Mouse (Mus musculus): Measurements from ENCODE around the gene Gm30191. TPM values are rescaled to one million over a fixed set of nuclear protein-coding genes. Genes with fewer than 3 reads are reported as not detected.

Gene Gm30191
- not detected in 2 replicates for polyA plus RNA-seq (2012; rRNA removed)

DNA sequence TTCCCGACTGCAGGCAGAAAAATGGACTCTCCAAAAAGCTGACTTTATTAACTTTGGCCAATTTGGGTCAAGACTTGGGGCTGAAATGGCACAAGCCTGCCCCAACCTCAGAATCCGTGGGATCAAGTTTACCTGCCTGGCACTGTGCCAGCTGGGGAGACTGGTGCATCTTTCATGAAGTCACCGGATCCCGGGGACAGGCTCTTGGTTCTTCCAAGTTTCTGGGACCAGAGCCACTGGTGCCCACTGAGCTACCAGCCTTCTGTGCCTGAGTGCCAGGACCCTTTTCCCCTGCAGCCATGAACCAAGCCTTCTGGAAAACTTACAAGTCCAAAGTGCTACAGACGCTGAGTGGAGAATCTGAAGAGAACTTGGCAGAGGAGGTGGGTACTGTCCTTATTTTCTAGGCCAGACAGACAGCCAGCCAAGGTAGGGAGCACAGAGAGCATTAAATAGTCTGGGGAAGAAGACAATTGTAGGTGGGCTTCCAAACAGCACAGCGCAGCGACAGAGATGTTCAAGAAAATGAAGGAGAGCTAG, at the start of gene Gm30191:
Gm30191 (plus strand) TSS at position 217 of the 540 bp plus-strand sequence.

GRCm38 (mm10) chr4:134202904-134203303, 43.8 kb upstream of the Gm30191 start, which contains the start of gene Gm7534:
Gene Gm7534 (minus strand): TSS chr4:134203004.

DNA sequence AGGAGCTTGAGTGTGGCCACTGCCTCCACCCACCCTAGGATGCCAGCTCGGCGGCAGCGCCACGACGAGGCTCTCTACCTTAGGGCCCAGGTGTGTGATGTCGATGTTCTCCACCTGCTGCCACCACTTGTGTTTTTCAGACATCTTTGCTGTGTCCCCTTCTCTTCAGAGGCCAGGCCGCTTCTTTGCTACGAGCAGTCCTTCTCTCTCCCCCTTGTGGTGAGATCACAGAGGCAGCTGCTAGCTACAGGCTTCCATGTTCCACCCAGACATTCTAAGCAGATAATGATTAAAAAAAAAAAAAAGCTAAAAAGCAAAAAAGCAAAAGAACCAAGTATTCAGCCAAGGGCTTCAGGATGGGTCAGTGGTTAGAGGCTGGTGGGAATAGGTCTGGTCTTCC, 19.5 kb upstream of the Gm30191 start, which contains the start of gene Catsper4:
Catsper4 (minus strand) TSS at position 190 of the 400 bp plus-strand sequence.

GRCm38 (mm10) chr4:134238279-134238651, 8.5 kb upstream of the Gm30191 start, which contains the start of gene Cnksr1:
Gene Cnksr1 (minus strand): TSS chr4:134238399.

DNA sequence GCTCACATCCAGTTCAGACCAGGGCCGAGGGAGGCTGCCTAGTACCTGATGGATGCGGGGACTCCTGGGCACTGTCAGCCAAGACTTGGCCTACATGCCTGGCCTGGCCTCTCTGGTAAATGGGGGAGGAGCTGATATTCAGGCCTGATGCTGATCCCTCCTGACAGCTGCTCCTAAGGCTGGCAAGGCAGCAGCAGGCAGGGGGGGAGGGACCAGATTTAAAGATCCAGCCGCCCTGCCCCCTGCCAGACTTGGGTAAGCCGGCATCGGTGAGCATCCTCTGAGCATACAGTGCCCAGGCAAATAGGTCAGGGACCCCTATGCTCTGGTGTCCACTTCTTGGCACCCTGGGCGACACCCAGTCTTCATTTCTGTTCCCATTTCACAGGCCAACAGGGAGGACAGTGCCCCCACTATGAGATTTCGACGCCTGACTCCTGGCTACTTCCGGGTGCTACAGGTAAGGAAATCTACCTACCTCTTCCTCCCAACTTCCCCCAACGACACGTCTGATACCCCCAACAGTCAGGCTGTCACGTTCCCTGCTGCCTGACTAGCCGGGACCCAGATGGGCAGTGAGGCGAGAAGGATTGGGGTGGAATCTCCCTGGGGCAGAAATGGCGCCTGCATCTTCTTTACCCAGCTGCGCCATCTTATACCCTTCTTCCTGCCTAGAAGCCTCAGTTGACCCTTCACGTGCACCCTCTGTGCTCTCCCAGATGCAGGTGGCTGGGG, 3.1 kb upstream of the Gm30191 start, which contains the start of gene E130218I03Rik:
E130218I03Rik (plus strand) TSS at position 147 of the 735 bp plus-strand sequence.

DNA sequence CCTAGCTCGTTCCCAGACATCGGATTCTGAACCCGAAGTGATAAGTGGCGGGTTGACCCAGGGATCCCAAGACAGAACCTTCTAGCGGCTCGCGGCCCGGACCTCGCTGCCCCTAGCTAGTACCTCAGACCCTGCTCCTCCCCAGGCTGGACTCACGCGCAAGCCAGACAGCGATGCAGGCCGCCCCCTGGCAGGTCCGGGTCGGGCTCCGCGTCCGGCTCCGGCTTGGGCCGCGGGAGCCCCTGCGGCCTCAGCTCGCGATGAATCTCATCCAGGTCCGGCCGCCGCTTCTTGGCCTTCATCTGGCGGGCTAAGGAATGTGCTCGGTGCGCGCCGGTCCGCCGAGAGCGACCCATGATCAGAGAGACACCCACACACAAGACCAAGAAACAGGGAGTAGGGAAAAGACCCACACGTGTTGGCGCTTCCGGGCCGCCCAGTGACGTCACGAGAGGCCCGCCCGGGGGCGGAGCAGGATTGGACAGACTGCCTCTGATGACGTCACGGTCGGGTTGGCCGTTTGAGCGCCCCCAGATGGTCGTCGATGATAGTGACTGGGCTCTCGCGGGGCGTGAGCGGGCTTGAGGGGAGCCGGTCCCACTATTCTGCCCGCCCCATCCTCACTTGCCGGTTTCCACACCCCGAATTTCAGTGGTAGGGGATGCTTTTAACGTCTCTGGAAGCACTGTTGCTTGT, 1.4 kb upstream of the Gm30191 start, which contains the start of gene Zfp593:
Zfp593 (minus strand) TSS at position 445 of the 696 bp plus-strand sequence.

GRCm38 (mm10) chr4:134253722-134254324, 7.1 kb downstream of the Gm30191 start, which contains the start of gene Grrp1:
Gene Grrp1 (minus strand): TSS chr4:134254106.

DNA sequence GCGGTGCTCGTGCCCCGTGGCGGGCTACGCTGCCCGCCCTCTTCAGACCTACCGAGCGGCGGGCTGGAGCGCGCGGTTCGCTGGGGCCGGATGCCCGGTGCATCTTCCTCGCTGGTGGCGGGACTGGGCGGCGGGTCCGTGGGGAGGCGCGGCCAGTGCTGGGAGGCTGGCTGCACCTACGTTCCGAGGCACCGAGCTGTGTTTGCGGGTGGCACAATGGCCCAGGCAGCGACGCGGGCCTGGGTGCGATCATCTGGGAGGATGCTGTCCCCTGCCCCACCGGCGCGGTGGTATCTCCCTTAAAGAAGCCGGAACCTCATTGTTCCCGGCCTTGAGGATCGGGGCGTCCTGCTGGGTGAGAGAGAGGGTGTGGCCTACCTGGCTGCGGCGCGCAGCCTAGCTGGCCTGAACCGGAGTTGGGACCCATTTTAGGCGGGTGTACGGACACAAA, 40.9 kb downstream of the Gm30191 start, which contains the start of gene Pdik1l:
Pdik1l (minus strand) TSS at position 321 of the 451 bp plus-strand sequence.

Other genes with a start within 250 kb of the Gm30191 start
- gene Dhdds, start 246.0 kb upstream of the Gm30191 start, polyA plus RNA-seq (2012; rRNA removed): 12.7 and 14.1 TPM in 2 replicates
- gene Lin28a, start 228.1 kb upstream of the Gm30191 start, polyA plus RNA-seq (2012; rRNA removed): 1.1 and 1.5 TPM in 2 replicates
- 0.01 and 0.02 TPM in 2 replicates for gene Zfp683, start 193.1 kb upstream of the Gm30191 start, polyA plus RNA-seq (2012; rRNA removed)
- 0.07 and 0.48 TPM in 2 replicates for gene Crybg2, start 186.1 kb upstream of the Gm30191 start, polyA plus RNA-seq (2012; rRNA removed)
- gene Cd52, start 151.9 kb upstream of the Gm30191 start, polyA plus RNA-seq (2012; rRNA removed): 14.2 and 19.7 TPM in 2 replicates
- gene Ubxn11, start 144.4 kb upstream of the Gm30191 start, polyA plus RNA-seq (2012; rRNA removed): 1.2 and 1.5 TPM in 2 replicates
- 61.5 and 81.2 TPM in 2 replicates for gene Sh3bgrl3, start 118.1 kb upstream of the Gm30191 start, polyA plus RNA-seq (2012; rRNA removed)
- gene Cep85, start 59.8 kb upstream of the Gm30191 start, polyA plus RNA-seq (2012; rRNA removed): 14.3 and 19.2 TPM in 2 replicates
- gene Gm7534, start 43.9 kb upstream of the Gm30191 start, polyA plus RNA-seq (2012; rRNA removed): not detected in 2 replicates
- gene Catsper4, start 19.6 kb upstream of the Gm30191 start, polyA plus RNA-seq (2012; rRNA removed): not detected in 2 replicates
- 0.03 and 0.08 TPM in 2 replicates for gene Cnksr1, start 8.5 kb upstream of the Gm30191 start, polyA plus RNA-seq (2012; rRNA removed)
- not detected in 2 replicates for gene E130218I03Rik, start 3.3 kb upstream of the Gm30191 start, polyA plus RNA-seq (2012; rRNA removed)
- 6.0 and 6.2 TPM in 2 replicates for gene Zfp593, start 1.3 kb upstream of the Gm30191 start, polyA plus RNA-seq (2012; rRNA removed)
- gene Grrp1, start 7.2 kb downstream of the Gm30191 start, polyA plus RNA-seq (2012; rRNA removed): 0.72 and 0.92 TPM in 2 replicates
- gene Pdik1l, start 41.0 kb downstream of the Gm30191 start, polyA plus RNA-seq (2012; rRNA removed): 5.1 and 5.3 TPM in 2 replicates
- gene Trim63, start 68.2 kb downstream of the Gm30191 start, polyA plus RNA-seq (2012; rRNA removed): 0.06 and 0.16 TPM in 2 replicates
- 0.02 and 0.03 TPM in 2 replicates for gene Slc30a2, start 96.2 kb downstream of the Gm30191 start, polyA plus RNA-seq (2012; rRNA removed)
- 0.10 TPM in 2 replicates for gene Extl1, start 136.9 kb downstream of the Gm30191 start, polyA plus RNA-seq (2012; rRNA removed)
- 3.4 and 4.6 TPM in 2 replicates for gene Pafah2, start 149.4 kb downstream of the Gm30191 start, polyA plus RNA-seq (2012; rRNA removed)
- 92.8 and 131 TPM in 2 replicates for gene Stmn1, start 221.4 kb downstream of the Gm30191 start, polyA plus RNA-seq (2012; rRNA removed)
- 3.0 and 4.1 TPM in 2 replicates for gene Paqr7, start 249.8 kb downstream of the Gm30191 start, polyA plus RNA-seq (2012; rRNA removed)